ENCODE assay signal across 21 mouse cellular contexts in genomic region chr19:56169998-56170274, GRCm38 (mm10).
DNase-seq lines count a peak whose midpoint lies in the region; ATAC-seq lines count a peak whose summit lies in the region.
"Had no signal": no experiment of that assay in that cellular context is flagged by ENCODE, and none has a peak within 500 bp of the region (broad histone marks: within the 10 kb centered on the region; RNA-seq: fewer than 3 reads in every experiment).

No protein-coding gene starts in this region.

- H3K36me3 ChIP-seq in limb, embryonic 13.5 days: no peaks in the 10 kb centered on the region
- H3K36me3 ChIP-seq in limb, embryonic 10.5 days: no peaks in the 10 kb centered on the region
- H3K36me3 ChIP-seq: forebrain, embryonic 10.5 days; heart, embryonic 13.5 days; hindbrain, embryonic 15.5 days had no signal

- DNase-seq in limb, embryonic 10.5 days (ENCODE audit: low spot score): no peak
- no peak for DNase-seq in urinary bladder, postnatal 14 days (ENCODE audit: low spot score)
- DNase-seq in spleen, postnatal 36 days (ENCODE audit: low spot score in 2 of 2): no peak
- no peak for DNase-seq in adrenal gland, adult 18-20 months (ENCODE audit: low spot score in 2 of 2)
- DNase-seq: adrenal gland, postnatal 14 days; B cell, adult 2 months; cerebellum, adult 18-20 months; cerebellum, adult 9-11 months; cerebellum, postnatal 36 days; gastrocnemius, postnatal 14 days; heart, postnatal 36 days had no signal

- 0 out of 2 replicates have a peak, but pooled peaks cover 4% of the 10 kb centered on the region for H3K9me3 ChIP-seq in limb, embryonic 13.5 days
- H3K9me3 ChIP-seq in limb, embryonic 10.5 days (replicated peaks): no peaks in the 10 kb centered on the region
- H3K9me3 ChIP-seq: hindbrain, embryonic 15.5 days had no signal

- peaks cover 23% of the 10 kb centered on the region for H3K4me1 ChIP-seq in limb, embryonic 13.5 days
- peaks cover 34% of the 10 kb centered on the region for H3K4me1 ChIP-seq in limb, embryonic 10.5 days
- H3K4me1 ChIP-seq: hindbrain, embryonic 15.5 days had no signal

- peaks cover 7% of the 10 kb centered on the region; the same call in 1 of the 2 replicates for H3K27me3 ChIP-seq in limb, embryonic 13.5 days
- H3K27me3 ChIP-seq in limb, embryonic 10.5 days (ENCODE audit: low read depth, poor library complexity, severe bottlenecking): no peaks in the 10 kb centered on the region
- H3K27me3 ChIP-seq: heart, embryonic 13.5 days; hindbrain, embryonic 15.5 days had no signal

- H3K4me2 ChIP-seq in limb, embryonic 13.5 days (replicated peaks): no peak overlapping the region
- H3K4me2 ChIP-seq: heart, embryonic 13.5 days; hindbrain, embryonic 15.5 days had no signal

- no peak for ATAC-seq in limb, embryonic 13.5 days (ENCODE audit: low FRiP score, low read depth)
- peak; percentile 58; the same call in 1 of the 2 replicates for ATAC-seq in common myeloid progenitor, adult 5-6 weeks (replicated peaks; ENCODE audit: low read depth, poor library complexity, severe bottlenecking)
- peak; percentile 82 for ATAC-seq in granulocyte monocyte progenitor cell, adult 5-6 weeks (replicated peaks; ENCODE audit: poor library complexity, severe bottlenecking)
- ATAC-seq: CD4-positive, CD25-positive, alpha-beta regulatory T cell, adult 4 months; forebrain, embryonic 14.5 days; intestine, postnatal 0 days had no signal

- H3K9ac ChIP-seq in limb, embryonic 13.5 days: no peak overlapping the region
- H3K9ac ChIP-seq: heart, embryonic 13.5 days; hindbrain, embryonic 15.5 days had no signal

- WGBS in limb, embryonic 13.5 days: 76% methylated on average over 4 of the region's 4 CpGs
- WGBS in limb, embryonic 10.5 days: 82% methylated on average over 4 of the region's 4 CpGs

- H3K4me3 ChIP-seq in limb, embryonic 13.5 days: no peak overlapping the region
- no peak overlapping the region for H3K4me3 ChIP-seq in limb, embryonic 10.5 days
- H3K4me3 ChIP-seq: erythroblast, embryonic 14.5 days; forebrain, embryonic 10.5 days; heart, embryonic 13.5 days; hindbrain, embryonic 15.5 days had no signal

- H3K27ac ChIP-seq in limb, embryonic 13.5 days: peak overlapping the region; percentile 15; the same call in 1 of the 2 replicates
- no peak overlapping the region for H3K27ac ChIP-seq in limb, embryonic 10.5 days
- H3K27ac ChIP-seq: forebrain, embryonic 10.5 days; heart, embryonic 13.5 days; hindbrain, embryonic 15.5 days had no signal
